Mouse (Mus musculus) forebrain, embryonic 12.5 days (tissue): ENCODE data around the gene Arl2bp. TPM values are rescaled to one million over a fixed set of nuclear protein-coding genes. Genes with fewer than 3 reads are reported as not detected.
A peak's percentile ranks its signal among the peaks of the same experiment; 100 is the strongest.

Experiments used
- ATAC-seq: fragments of 200-750 bp; cut with Nextera tagmentation; 2 replicates; pipeline ENCODE4 v1.8.0; 2017; ENCODE audit warnings: moderate TSS enrichment; ENCODE audit not compliant: low FRiP score
- H3K27ac ChIP-seq: fragments of 300-500 bp; sonication (generic); 2 replicates; pipeline ENCODE4 v1.5.1; 2016; ENCODE audit warnings: mild to moderate bottlenecking
- H3K27me3 ChIP-seq: fragments of 300-500 bp; sonication (generic); 2 replicates; pipeline ENCODE4 v1.6.1; 2016; ENCODE audit warnings: mild to moderate bottlenecking
- H3K36me3 ChIP-seq: fragments of 300-500 bp; sonication (generic); replicated peaks from 2 replicates; pipeline ENCODE4 v1.6.1; 2016; ENCODE audit warnings: mild to moderate bottlenecking
- H3K4me1 ChIP-seq: fragments of 300-500 bp; sonication (generic); 2 replicates; pipeline ENCODE4 v1.6.1; 2016
- H3K4me2 ChIP-seq: fragments of 300-500 bp; sonication (generic); 2 replicates; pipeline ENCODE4 v1.6.1; 2016; ENCODE audit warnings: mild to moderate bottlenecking, moderate library complexity
- H3K4me3 ChIP-seq: fragments of 300-500 bp; sonication (generic); replicated peaks from 2 replicates; pipeline ENCODE4 v1.5.1; 2016; ENCODE audit warnings: mild to moderate bottlenecking
- H3K9ac ChIP-seq: fragments of 300-500 bp; sonication (generic); 2 replicates; pipeline ENCODE4 v1.6.1; 2016; ENCODE audit warnings: mild to moderate bottlenecking
- H3K9me3 ChIP-seq: fragments of 300-500 bp; sonication (generic); 2 replicates; pipeline ENCODE4 v1.6.1; 2016
- whole genome bisulfite sequencing: fragments of 180-500 bp; shearing (Covaris S2); methylation state at CpG from one replicate; pipeline ENCODE4 v1.1.7; 2016; 5-methylcytosine and 5-hydroxymethylcytosine counted together
- polyA plus RNA-seq: library from polyadenylated mRNA; unstranded; fragments of >200 nt; fragmentation: Nextera tagmentation; extraction: Ambion mirVana; gene quantifications from 2 replicates; pipeline ENCODE4 v1.2.1, GENCODE M21; 2016

The Arl2bp gene
- polyA plus RNA-seq, 1 experiment from 2014 or later, result 248 TPM

DNA sequence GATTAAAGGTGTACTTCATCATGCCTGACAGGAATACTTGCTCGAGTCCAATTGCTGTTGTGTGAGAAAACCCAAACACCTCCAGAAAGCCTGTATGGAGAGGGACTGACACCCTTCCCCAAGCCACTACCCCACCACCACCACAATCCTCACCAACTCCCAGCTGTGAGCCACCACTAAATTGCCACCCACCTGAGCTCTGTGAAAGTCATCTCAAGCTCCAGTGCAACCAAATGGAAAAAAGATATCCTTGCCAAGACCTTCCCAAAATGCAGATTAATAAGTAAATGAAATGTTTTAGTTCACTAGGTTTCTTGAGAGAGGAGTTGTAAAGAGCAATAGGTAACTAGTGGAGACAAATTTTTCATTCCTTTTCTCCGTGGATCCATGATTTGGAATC is 1.7 kb upstream of the Arl2bp start:
- no peak for ATAC-seq
- H3K4me3 ChIP-seq, result no peak overlapping the region
- WGBS, result 91% methylated on average over 2 of the region's 2 CpGs

DNA sequence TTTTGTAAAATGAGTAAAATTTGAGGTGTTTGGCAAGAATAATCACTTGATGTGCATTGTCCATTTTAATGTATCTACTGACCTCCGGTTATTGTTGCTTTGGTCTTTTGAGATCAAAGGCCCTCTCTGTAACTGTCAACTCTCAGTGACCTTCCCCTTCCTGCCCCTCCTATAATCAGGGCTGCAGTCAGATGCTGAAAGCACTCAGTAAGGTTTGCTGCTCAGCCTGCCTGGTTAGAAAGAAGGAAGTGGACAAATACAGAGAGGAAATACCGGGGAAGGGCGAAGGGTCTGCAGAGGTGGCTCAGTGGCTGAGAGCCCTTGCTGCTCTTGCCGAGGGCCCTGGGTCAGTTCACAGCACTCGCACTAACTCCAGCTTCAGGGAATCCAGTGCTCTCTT is 8.0 kb downstream of the Arl2bp start:
- Histone ChIP-seq H3K27me3 (no peaks in the 10 kb centered on the region), H3K9me3 (no peaks in the 10 kb centered on the region), H3K4me2 (no peak overlapping the region), H3K9ac (no peak overlapping the region), H3K36me3 (peaks cover 59% of the 10 kb centered on the region), H3K27ac (no peak overlapping the region), H3K4me3 (no peak overlapping the region), H3K4me1 (peaks cover 2% of the 10 kb centered on the region)
- no peak for ATAC-seq
- WGBS, result 91% methylated on average over 5 of the region's 5 CpGs

More for the DNA sequence above, 1.7 kb upstream of the Arl2bp start:
- Histone ChIP-seq H3K9ac (no peak overlapping the region), H3K4me1 (peaks cover 15% of the 10 kb centered on the region), H3K27me3 (no peaks in the 10 kb centered on the region), H3K27ac (no peak overlapping the region), H3K36me3 (peaks cover 28% of the 10 kb centered on the region), H3K9me3 (no peaks in the 10 kb centered on the region), H3K4me2 (no peak overlapping the region)

GRCm38 (mm10) chr8:94675923-94676322 is 9.5 kb downstream of the Arl2bp start:
- Histone ChIP-seq H3K27ac (no peak overlapping the region), H3K9ac (no peak overlapping the region), H3K4me1 (peaks cover 2% of the 10 kb centered on the region), H3K9me3 (no peaks in the 10 kb centered on the region), H3K4me2 (no peak overlapping the region), H3K4me3 (no peak overlapping the region), H3K27me3 (no peaks in the 10 kb centered on the region), H3K36me3 (peaks cover 47% of the 10 kb centered on the region)
- no peak for ATAC-seq
- WGBS, result 86% methylated on average over 6 of the region's 6 CpGs

GRCm38 (mm10) chr8:94678582-94678981 is 12.2 kb downstream of the Arl2bp start:
- Histone ChIP-seq H3K27me3 (no peaks in the 10 kb centered on the region), H3K9ac (no peak overlapping the region), H3K9me3 (no peaks in the 10 kb centered on the region), H3K4me1 (peaks cover 2% of the 10 kb centered on the region), H3K36me3 (peaks cover 20% of the 10 kb centered on the region), H3K4me2 (no peak overlapping the region), H3K27ac (peak overlapping the region; percentile 66), H3K4me3 (no peak overlapping the region)
- no peak for ATAC-seq
- 40% methylated on average over 9 of the region's 9 CpGs for WGBS

GRCm38 (mm10) chr8:94680414-94680813 is 14.0 kb downstream of the Arl2bp start:
- no peak overlapping the region for H3K4me3 ChIP-seq
- H3K4me1 ChIP-seq, result peaks cover 2% of the 10 kb centered on the region
- no peak overlapping the region for H3K4me2 ChIP-seq
- no peak overlapping the region for H3K9ac ChIP-seq
- H3K27me3 ChIP-seq, result no peaks in the 10 kb centered on the region
- H3K27ac ChIP-seq, result no peak overlapping the region
- peaks cover 6% of the 10 kb centered on the region for H3K36me3 ChIP-seq
- WGBS, result 92% methylated on average over 3 of the region's 3 CpGs
- ATAC-seq, result no peak
- H3K9me3 ChIP-seq, result no peaks in the 10 kb centered on the region

GRCm38 (mm10) chr8:94682732-94683524 is 16.5 kb downstream of the Arl2bp start:
- Histone ChIP-seq H3K36me3 (no peaks in the 10 kb centered on the region), H3K4me1 (peaks cover 2% of the 10 kb centered on the region; the same call in 1 of the 2 replicates), H3K4me2 (no peak overlapping the region), H3K4me3 (no peak overlapping the region), H3K27ac (no peak overlapping the region), H3K27me3 (no peaks in the 10 kb centered on the region), H3K9ac (no peak overlapping the region), H3K9me3 (no peaks in the 10 kb centered on the region)
- 84% methylated on average over 16 of the region's 16 CpGs for WGBS
- ATAC-seq, result no peak

- H3K27me3 ChIP-seq, result no peaks in the 10 kb centered on the region
- H3K4me3 ChIP-seq, result no peak overlapping the region
- H3K4me1 ChIP-seq, result no peaks in the 10 kb centered on the region
- no peaks in the 10 kb centered on the region for H3K36me3 ChIP-seq
- no peak for ATAC-seq
- no peaks in the 10 kb centered on the region for H3K9me3 ChIP-seq
- no peak overlapping the region for H3K9ac ChIP-seq
- H3K27ac ChIP-seq, result no peak overlapping the region
- H3K4me2 ChIP-seq, result no peak overlapping the region
- 74% methylated on average over 4 of the region's 4 CpGs for WGBS
Measured at GRCm38 (mm10) chr8:94684287-94684686, 17.9 kb downstream of the Arl2bp start.

DNA sequence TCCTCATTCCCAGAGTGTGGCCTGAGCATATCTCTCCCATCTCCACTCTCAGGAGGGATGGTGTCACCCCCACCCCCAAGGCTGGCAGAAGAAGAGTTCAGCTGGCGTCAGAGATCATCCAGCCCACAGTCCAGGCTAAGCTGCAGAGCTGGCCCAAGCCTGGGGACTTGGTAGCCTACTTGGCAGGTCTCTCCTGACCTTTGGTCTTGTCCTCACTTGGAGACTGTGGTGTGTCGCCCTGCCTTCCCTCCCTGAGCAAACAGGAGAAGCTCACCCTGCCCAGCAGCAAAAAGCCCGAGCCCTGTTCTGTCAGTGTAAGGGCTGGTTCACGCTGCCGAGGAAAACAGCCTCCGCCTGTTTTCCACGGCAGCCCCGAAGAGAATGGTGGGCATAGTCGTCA is 19.6 kb downstream of the Arl2bp start:
- no peak overlapping the region for H3K4me3 ChIP-seq
- no peak overlapping the region for H3K9ac ChIP-seq
- no peaks in the 10 kb centered on the region for H3K36me3 ChIP-seq
- H3K4me1 ChIP-seq, result no peaks in the 10 kb centered on the region
- no peak overlapping the region for H3K4me2 ChIP-seq
- H3K27me3 ChIP-seq, result peaks cover under 1% of the 10 kb centered on the region; the same call in 1 of the 2 replicates
- H3K27ac ChIP-seq, result no peak overlapping the region
- no peak for ATAC-seq
- no peaks in the 10 kb centered on the region for H3K9me3 ChIP-seq
- WGBS, result 79% methylated on average over 9 of the region's 9 CpGs

GRCm38 (mm10) chr8:94694701-94695100 is 28.3 kb downstream of the Arl2bp start:
- H3K27ac ChIP-seq, result no peak overlapping the region
- peak overlapping the region; percentile 70 for H3K4me2 ChIP-seq
- no peak overlapping the region; the same call in 1 of the 2 replicates for H3K4me3 ChIP-seq
- no peaks in the 10 kb centered on the region for H3K36me3 ChIP-seq
- no peak overlapping the region for H3K9ac ChIP-seq
- peaks cover 21% of the 10 kb centered on the region for H3K4me1 ChIP-seq
- WGBS, result 3% methylated on average over 6 of the region's 6 CpGs
- H3K9me3 ChIP-seq, result no peaks in the 10 kb centered on the region
- peaks cover 70% of the 10 kb centered on the region for H3K27me3 ChIP-seq
- ATAC-seq, result no peak

DNA sequence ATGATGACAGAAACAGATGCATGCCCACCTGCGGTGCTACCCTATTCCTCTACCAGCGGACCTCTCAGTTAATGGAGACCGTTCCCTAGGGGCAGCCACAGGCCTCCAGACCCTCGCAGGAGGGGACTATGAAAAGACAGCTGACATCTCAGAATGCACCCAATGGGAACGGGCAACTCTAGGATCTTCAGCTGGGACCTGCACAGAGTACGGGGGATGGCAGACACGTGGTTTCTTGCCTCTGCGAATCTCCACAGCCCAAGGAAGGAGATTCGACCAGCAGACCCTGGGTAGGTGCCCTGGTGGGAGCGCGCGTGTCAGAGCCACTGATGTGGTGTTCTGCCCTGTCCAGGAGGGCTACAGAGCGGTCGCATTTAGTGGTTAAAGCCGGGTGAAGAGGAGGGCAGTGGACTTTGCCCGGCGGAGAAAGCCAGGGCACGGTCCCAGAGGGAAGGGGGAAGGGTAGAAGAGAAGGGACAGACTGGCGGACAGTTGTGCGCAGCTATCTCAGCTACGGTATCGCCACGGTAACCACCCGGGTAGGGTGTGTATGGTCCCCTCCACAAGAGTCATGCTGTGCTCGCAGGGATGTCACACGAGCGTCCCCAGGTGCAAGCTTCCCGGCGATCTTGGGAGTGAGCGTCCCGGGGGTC is 29.1 kb downstream of the Arl2bp start:
- Histone ChIP-seq H3K36me3 (no peaks in the 10 kb centered on the region), H3K27me3 (peaks cover 70% of the 10 kb centered on the region), H3K27ac (no peak overlapping the region), H3K4me2 (peak overlapping the region; percentile 70), H3K4me1 (peaks cover 21% of the 10 kb centered on the region), H3K9me3 (no peaks in the 10 kb centered on the region), H3K9ac (0 out of 2 replicates have a peak overlapping the region, but pooled peaks have one; percentile 3), H3K4me3 (peak overlapping the region; percentile 41)
- peak; percentile 51 for ATAC-seq
- 1% methylated on average over 31 of the region's 31 CpGs for WGBS

DNA sequence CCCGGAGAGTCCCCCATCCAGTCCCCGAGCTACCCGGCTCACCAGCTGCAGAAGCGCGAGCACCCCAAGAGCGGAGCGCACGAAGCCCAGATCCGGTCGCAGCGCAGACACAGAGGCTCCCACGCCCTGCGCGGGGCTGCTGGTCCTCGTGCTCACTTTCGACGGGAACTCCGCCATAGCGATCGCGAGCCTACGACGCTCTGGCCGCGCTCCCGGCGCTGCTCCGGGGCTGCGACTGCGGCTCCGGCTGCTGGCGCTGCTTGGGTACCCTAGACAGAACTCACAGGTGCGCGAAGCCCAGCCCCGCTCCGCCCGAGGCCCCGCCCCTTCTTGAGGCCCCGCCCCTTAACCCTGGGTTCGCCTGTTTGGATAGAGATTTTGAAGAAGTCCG is 29.6 kb downstream of the Arl2bp start, which contains the start of gene Pllp:
Gene Pllp (minus strand): TSS at position 285 of the 391 bp plus-strand sequence.
- WGBS, result 1% methylated on average over 41 of the region's 41 CpGs
- H3K27me3 ChIP-seq, result peaks cover 69% of the 10 kb centered on the region
- peak; percentile 61; the same call in 1 of the 2 replicates for ATAC-seq
- H3K36me3 ChIP-seq, result no peaks in the 10 kb centered on the region
- peaks cover 21% of the 10 kb centered on the region for H3K4me1 ChIP-seq
- H3K9ac ChIP-seq, result 0 out of 2 replicates have a peak within 1 kb of the TSS, but pooled peaks have one; percentile 3
- peak within 1 kb of the TSS; percentile 70 for H3K4me2 ChIP-seq
- no peak within 1 kb of the TSS for H3K27ac ChIP-seq
- no peaks in the 10 kb centered on the region for H3K9me3 ChIP-seq
- H3K4me3 ChIP-seq, result peak within 1 kb of the TSS; percentile 41

DNA sequence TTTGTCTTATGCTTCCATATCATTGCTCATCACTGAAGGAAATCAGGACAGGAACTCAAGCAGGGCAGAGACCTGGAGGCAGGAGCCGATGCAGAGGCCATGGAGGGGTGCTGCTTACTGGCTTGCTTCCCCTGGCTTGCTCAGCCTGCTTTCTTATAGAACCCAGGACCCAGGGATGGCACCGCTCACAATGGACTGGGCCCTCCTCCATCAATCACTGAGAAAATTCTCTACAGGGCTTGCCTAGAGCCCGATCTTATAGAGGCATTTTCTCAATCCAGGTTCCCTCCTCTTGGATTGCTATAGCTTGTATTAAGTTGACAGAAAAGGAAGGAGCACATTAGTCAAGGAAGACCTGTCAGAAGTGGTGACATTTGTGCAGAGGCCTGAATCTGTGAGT is 30.2 kb downstream of the Arl2bp start:
- peaks cover 66% of the 10 kb centered on the region for H3K27me3 ChIP-seq
- H3K4me3 ChIP-seq, result no peak overlapping the region
- no peak overlapping the region for H3K27ac ChIP-seq
- WGBS, result 54% methylated on average over 3 of the region's 3 CpGs
- peaks cover 21% of the 10 kb centered on the region for H3K4me1 ChIP-seq
- H3K4me2 ChIP-seq, result peak overlapping the region; percentile 70
- H3K9me3 ChIP-seq, result no peaks in the 10 kb centered on the region
- H3K36me3 ChIP-seq, result no peaks in the 10 kb centered on the region
- no peak for ATAC-seq
- H3K9ac ChIP-seq, result no peak overlapping the region
